Mouse (Mus musculus) forebrain, embryonic 13.5 days (tissue): ENCODE measurements around the gene Rab44. TPM values are rescaled to one million over a fixed set of nuclear protein-coding genes. Genes with fewer than 3 reads are reported as not detected.

Experiments
- ATAC-seq: fragments of 200-750 bp; cut with Nextera tagmentation; 2 replicates; pipeline ENCODE4 v1.8.0; 2017
- H3K27ac ChIP-seq: fragments of 300-500 bp; sonication (generic); 2 replicates; pipeline ENCODE4 v1.5.1; 2015; ENCODE audit warnings: inconsistent platforms, mild to moderate bottlenecking, moderate library complexity
- H3K27me3 ChIP-seq: fragments of 300-500 bp; sonication (generic); 2 replicates; pipeline ENCODE4 v1.6.1; 2015; ENCODE audit warnings: mild to moderate bottlenecking, inconsistent platforms
- H3K36me3 ChIP-seq: fragments of 300-500 bp; sonication (generic); 2 replicates; pipeline ENCODE4 v1.6.1; 2015; ENCODE audit warnings: mild to moderate bottlenecking, inconsistent platforms; ENCODE audit not compliant: poor library complexity, severe bottlenecking
- H3K4me1 ChIP-seq: fragments of 300-500 bp; sonication (generic); 2 replicates; pipeline ENCODE4 v1.6.1; 2015; ENCODE audit warnings: inconsistent platforms
- H3K4me2 ChIP-seq: fragments of 300-500 bp; sonication (generic); 2 replicates; pipeline ENCODE4 v1.6.1; 2015; ENCODE audit warnings: inconsistent platforms, mild to moderate bottlenecking, moderate library complexity
- H3K4me3 ChIP-seq: fragments of 300-500 bp; sonication (generic); 2 replicates; pipeline ENCODE4 v1.5.1; 2015; ENCODE audit warnings: mild to moderate bottlenecking, inconsistent platforms
- H3K9ac ChIP-seq: fragments of 300-500 bp; sonication (generic); 2 replicates; pipeline ENCODE4 v1.6.1; 2015; ENCODE audit warnings: mild to moderate bottlenecking, inconsistent platforms
- H3K9me3 ChIP-seq: fragments of 300-500 bp; sonication (generic); replicated peaks from 2 replicates; pipeline ENCODE4 v1.6.1; 2016; ENCODE audit warnings: inconsistent platforms
- WGBS: fragments of 180-500 bp; shearing (Covaris S2); methylation state at CpG from one replicate; pipeline ENCODE4 v1.1.7; 2015; 5-methylcytosine and 5-hydroxymethylcytosine counted together
- polyA plus RNA-seq: library from polyadenylated mRNA; unstranded; fragments of >200 nt; fragmentation: Nextera tagmentation; extraction: Ambion mirVana; gene quantifications from 2 replicates; pipeline ENCODE4 v1.2.1, GENCODE M21; 2015

The Rab44 gene
- polyA plus RNA-seq, 1 experiment from 2014 or later: not detected

DNA sequence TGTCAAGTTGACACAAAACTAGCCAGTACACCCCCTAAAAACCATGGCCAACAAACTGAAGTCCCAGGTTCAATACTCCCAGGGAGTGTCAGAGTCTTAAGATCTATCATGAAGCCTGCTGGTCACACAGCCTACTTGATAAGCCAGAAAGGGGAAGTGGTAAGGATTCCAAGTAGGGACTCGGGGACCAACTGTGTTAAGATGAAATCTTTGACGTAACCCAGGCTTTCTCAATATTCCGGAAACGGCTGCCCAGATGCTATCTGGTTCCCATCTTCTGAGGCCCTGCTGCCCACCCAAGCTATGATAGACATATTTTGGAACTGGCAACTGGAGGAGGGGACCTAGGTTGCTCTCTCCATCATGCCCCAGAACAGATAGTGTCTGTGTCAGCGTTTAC is 2.6 kb upstream of the Rab44 start:
- H3K27ac ChIP-seq: no peak overlapping the region
- ATAC-seq: no peak
- H3K4me2 ChIP-seq: no peak overlapping the region
- no peaks in the 10 kb centered on the region for H3K9me3 ChIP-seq
- H3K4me1 ChIP-seq: no peaks in the 10 kb centered on the region
- no peak overlapping the region for H3K4me3 ChIP-seq
- 90% methylated on average over 5 of the region's 5 CpGs for WGBS
- H3K27me3 ChIP-seq: no peaks in the 10 kb centered on the region
- H3K36me3 ChIP-seq: no peaks in the 10 kb centered on the region
- no peak overlapping the region for H3K9ac ChIP-seq

- Histone ChIP-seq H3K27ac (no peak overlapping the region), H3K4me1 (no peaks in the 10 kb centered on the region), H3K9me3 (no peaks in the 10 kb centered on the region), H3K36me3 (no peaks in the 10 kb centered on the region), H3K4me2 (no peak overlapping the region), H3K4me3 (no peak overlapping the region), H3K27me3 (no peaks in the 10 kb centered on the region), H3K9ac (no peak overlapping the region)
- WGBS: 72% methylated on average over 12 of the region's 12 CpGs
- ATAC-seq: no peak
Observed at GRCm38 (mm10) chr17:29116023-29116422, 2.1 kb downstream of the Rab44 start.

- Histone ChIP-seq H3K4me1 (no peaks in the 10 kb centered on the region), H3K27ac (no peak overlapping the region), H3K4me2 (no peak overlapping the region), H3K4me3 (no peak overlapping the region), H3K27me3 (no peaks in the 10 kb centered on the region), H3K9me3 (no peaks in the 10 kb centered on the region), H3K9ac (no peak overlapping the region), H3K36me3 (no peaks in the 10 kb centered on the region)
- no peak for ATAC-seq
- 79% methylated on average over 8 of the region's 8 CpGs for WGBS
Observed at GRCm38 (mm10) chr17:29117006-29117648, 3.2 kb downstream of the Rab44 start.

DNA sequence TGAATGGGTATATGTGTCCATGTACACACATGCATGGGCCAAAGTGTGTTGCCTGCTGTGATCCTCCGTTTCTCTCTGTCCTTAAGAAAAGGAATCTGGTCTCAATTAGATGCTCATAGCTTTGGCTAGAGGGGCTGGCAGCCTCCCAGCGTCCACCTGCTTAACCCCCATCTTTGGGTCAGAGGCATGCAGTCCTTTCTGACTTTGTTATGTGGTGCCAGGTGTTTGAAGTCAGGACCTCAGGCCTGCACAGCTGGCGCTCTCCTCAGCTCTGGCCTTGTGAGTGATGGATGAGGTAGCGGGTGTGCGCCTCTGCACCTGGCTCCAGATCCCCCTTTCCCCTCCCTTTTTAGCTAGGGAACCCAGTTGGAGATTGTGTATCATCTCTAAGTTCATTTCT is 4.1 kb downstream of the Rab44 start:
- H3K36me3 ChIP-seq: no peaks in the 10 kb centered on the region
- ATAC-seq: no peak
- no peak overlapping the region for H3K4me3 ChIP-seq
- H3K27ac ChIP-seq: no peak overlapping the region
- H3K4me2 ChIP-seq: no peak overlapping the region
- H3K9ac ChIP-seq: no peak overlapping the region
- H3K9me3 ChIP-seq: no peaks in the 10 kb centered on the region
- no peaks in the 10 kb centered on the region for H3K27me3 ChIP-seq
- 80% methylated on average over 5 of the region's 5 CpGs for WGBS
- H3K4me1 ChIP-seq: no peaks in the 10 kb centered on the region

DNA sequence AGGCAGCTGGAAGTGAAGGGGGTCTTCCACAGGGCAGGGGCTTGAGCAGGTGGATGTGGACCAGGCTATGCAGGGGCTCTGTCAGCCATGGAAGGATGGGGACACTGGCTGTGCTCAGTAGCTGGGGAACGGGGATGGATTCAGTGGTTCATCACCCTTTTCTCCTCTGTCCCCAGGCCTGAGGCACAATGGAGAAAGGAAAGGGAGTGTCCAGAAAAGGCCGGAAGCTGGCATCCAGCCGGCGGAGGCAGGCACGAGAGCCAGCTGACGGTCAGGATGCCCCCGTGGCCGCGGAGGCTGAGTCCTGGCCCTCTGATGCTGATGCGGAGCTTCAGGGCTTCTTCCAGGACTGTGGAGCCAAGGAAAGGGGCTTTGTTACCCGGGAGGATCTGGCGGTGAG is 6.7 kb downstream of the Rab44 start:
- Histone ChIP-seq H3K9ac (no peak overlapping the region), H3K4me3 (no peak overlapping the region), H3K4me2 (no peak overlapping the region), H3K4me1 (no peaks in the 10 kb centered on the region), H3K27me3 (no peaks in the 10 kb centered on the region), H3K36me3 (no peaks in the 10 kb centered on the region), H3K27ac (no peak overlapping the region), H3K9me3 (no peaks in the 10 kb centered on the region)
- 53% methylated on average over 11 of the region's 12 CpGs for WGBS
- ATAC-seq: no peak

GRCm38 (mm10) chr17:29122817-29123216 is 8.9 kb downstream of the Rab44 start:
- Histone ChIP-seq H3K4me1 (no peaks in the 10 kb centered on the region), H3K9ac (no peak overlapping the region), H3K27ac (no peak overlapping the region), H3K4me3 (no peak overlapping the region), H3K27me3 (no peaks in the 10 kb centered on the region), H3K36me3 (no peaks in the 10 kb centered on the region), H3K9me3 (no peaks in the 10 kb centered on the region), H3K4me2 (no peak overlapping the region)
- no peak for ATAC-seq
- WGBS: 70% methylated on average over 6 of the region's 6 CpGs

DNA sequence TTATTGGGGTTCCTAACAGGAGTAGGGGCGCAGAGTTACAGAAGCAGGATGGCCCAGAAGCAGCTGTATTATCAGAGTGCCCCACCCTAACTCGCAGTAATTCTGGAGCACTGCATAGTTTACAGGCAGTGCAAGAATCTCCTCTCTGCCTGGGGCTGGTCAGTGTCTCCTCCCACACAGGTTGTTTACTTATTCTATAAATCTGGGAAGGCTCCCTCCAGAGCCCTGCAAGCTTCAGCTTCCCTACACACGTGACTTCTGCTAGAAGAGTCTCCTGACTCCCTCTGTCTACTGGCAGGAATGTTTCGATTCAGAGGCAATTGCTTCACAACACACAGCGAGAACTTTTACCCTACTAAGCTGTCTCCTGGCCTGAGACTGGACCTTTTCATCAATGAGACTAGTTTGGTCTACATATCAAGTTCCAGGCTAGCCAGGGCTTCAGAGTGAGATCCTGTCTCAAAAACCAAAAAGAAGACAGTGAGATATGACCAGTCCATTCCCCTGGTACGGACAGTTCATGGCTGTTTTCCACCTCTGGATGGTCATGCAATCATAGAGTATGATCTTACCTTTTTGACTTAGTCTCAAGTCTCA is 9.7 kb downstream of the Rab44 start:
- no peaks in the 10 kb centered on the region for H3K36me3 ChIP-seq
- WGBS: 84% methylated on average over 6 of the region's 6 CpGs
- ATAC-seq: no peak
- H3K4me1 ChIP-seq: no peaks in the 10 kb centered on the region
- no peak overlapping the region for H3K9ac ChIP-seq
- no peak overlapping the region for H3K4me2 ChIP-seq
- H3K27me3 ChIP-seq: no peaks in the 10 kb centered on the region
- no peak overlapping the region for H3K27ac ChIP-seq
- H3K4me3 ChIP-seq: no peak overlapping the region
- no peaks in the 10 kb centered on the region for H3K9me3 ChIP-seq

GRCm38 (mm10) chr17:29126561-29126960 is 12.6 kb downstream of the Rab44 start:
- WGBS: 92% methylated on average over 3 of the region's 3 CpGs
- H3K27ac ChIP-seq: no peak overlapping the region
- no peak overlapping the region for H3K4me3 ChIP-seq
- no peaks in the 10 kb centered on the region for H3K36me3 ChIP-seq
- no peaks in the 10 kb centered on the region for H3K9me3 ChIP-seq
- 0 out of 2 replicates have a peak, but pooled peaks cover 2% of the 10 kb centered on the region for H3K27me3 ChIP-seq
- ATAC-seq: no peak
- H3K9ac ChIP-seq: no peak overlapping the region
- H3K4me1 ChIP-seq: no peaks in the 10 kb centered on the region
- no peak overlapping the region for H3K4me2 ChIP-seq

GRCm38 (mm10) chr17:29129341-29129740 is 15.4 kb downstream of the Rab44 start:
- no peak for ATAC-seq
- no peak overlapping the region for H3K4me3 ChIP-seq
- peaks cover 6% of the 10 kb centered on the region; the same call in 1 of the 2 replicates for H3K4me1 ChIP-seq
- no peaks in the 10 kb centered on the region for H3K36me3 ChIP-seq
- H3K9ac ChIP-seq: no peak overlapping the region
- H3K9me3 ChIP-seq: no peaks in the 10 kb centered on the region
- H3K27me3 ChIP-seq: 0 out of 2 replicates have a peak, but pooled peaks cover 2% of the 10 kb centered on the region
- WGBS: 24% methylated on average over 5 of the region's 5 CpGs
- H3K27ac ChIP-seq: no peak overlapping the region
- H3K4me2 ChIP-seq: no peak overlapping the region

DNA sequence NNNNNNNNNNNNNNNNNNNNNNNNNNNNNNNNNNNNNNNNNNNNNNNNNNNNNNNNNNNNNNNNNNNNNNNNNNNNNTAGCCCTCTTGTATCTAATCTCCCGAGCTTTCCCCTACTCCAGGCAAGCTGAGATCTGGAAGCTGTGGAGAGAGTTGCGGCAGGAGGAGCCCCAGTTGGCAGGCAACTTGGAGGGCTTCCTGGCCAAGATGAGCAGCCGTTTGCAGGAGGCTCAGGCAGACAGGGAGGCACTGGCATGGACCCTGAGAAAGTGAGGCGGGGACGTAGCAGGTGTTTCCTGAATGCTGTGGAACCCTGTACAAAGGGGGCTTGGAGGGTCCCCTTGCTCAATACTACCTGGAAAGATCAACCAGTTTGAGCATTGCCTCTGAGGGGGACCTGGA is 21.1 kb downstream of the Rab44 start:
- no peaks in the 10 kb centered on the region for H3K9me3 ChIP-seq
- no peak for ATAC-seq
- H3K9ac ChIP-seq: no peak overlapping the region
- H3K4me1 ChIP-seq: peaks cover 6% of the 10 kb centered on the region; the same call in 1 of the 2 replicates
- 0 out of 2 replicates have a peak, but pooled peaks cover 2% of the 10 kb centered on the region for H3K27me3 ChIP-seq
- H3K4me3 ChIP-seq: no peak overlapping the region
- 72% methylated on average over 5 of the region's 5 CpGs for WGBS
- no peak overlapping the region for H3K27ac ChIP-seq
- H3K36me3 ChIP-seq: no peaks in the 10 kb centered on the region
- no peak overlapping the region for H3K4me2 ChIP-seq

- WGBS: 69% methylated on average over 6 of the region's 6 CpGs
- Histone ChIP-seq H3K4me1 (peaks cover 6% of the 10 kb centered on the region; the same call in 1 of the 2 replicates), H3K9ac (no peak overlapping the region), H3K4me3 (no peak overlapping the region), H3K9me3 (no peaks in the 10 kb centered on the region), H3K4me2 (no peak overlapping the region), H3K36me3 (no peaks in the 10 kb centered on the region), H3K27ac (no peak overlapping the region), H3K27me3 (no peaks in the 10 kb centered on the region)
- ATAC-seq: no peak
Observed at GRCm38 (mm10) chr17:29136236-29136635, 22.3 kb downstream of the Rab44 start.

GRCm38 (mm10) chr17:29137906-29138305 is 24.0 kb downstream of the Rab44 start:
- Histone ChIP-seq H3K27me3 (no peaks in the 10 kb centered on the region), H3K4me2 (no peak overlapping the region), H3K27ac (no peak overlapping the region), H3K4me3 (no peak overlapping the region), H3K9ac (no peak overlapping the region), H3K9me3 (no peaks in the 10 kb centered on the region), H3K36me3 (no peaks in the 10 kb centered on the region), H3K4me1 (peaks cover 6% of the 10 kb centered on the region; the same call in 1 of the 2 replicates)
- 68% methylated on average over 7 of the region's 7 CpGs for WGBS
- no peak for ATAC-seq

DNA sequence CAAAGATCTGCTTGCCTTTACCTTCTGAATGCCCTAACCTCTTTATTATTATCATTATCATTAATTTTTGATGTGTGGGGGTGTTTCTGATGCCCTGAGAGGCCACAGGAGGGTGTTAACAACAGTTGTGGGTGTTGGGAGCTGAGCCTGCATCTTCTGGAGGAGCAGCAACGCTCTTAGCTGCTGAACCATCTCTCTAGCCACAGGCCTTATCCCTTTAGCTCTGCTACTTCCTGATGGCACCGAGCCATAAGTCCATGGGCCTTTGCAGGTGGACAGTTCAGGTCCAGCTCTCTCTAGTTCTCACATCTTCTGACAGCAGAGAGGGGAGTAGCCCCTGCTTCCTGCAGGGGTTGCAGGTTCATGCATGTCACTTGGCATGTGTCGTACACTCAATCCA is 27.6 kb downstream of the Rab44 start:
- ATAC-seq: no peak
- no peak overlapping the region for H3K9ac ChIP-seq
- H3K4me3 ChIP-seq: no peak overlapping the region
- H3K36me3 ChIP-seq: no peaks in the 10 kb centered on the region
- no peaks in the 10 kb centered on the region for H3K4me1 ChIP-seq
- 90% methylated on average over 3 of the region's 3 CpGs for WGBS
- H3K4me2 ChIP-seq: no peak overlapping the region
- no peaks in the 10 kb centered on the region for H3K27me3 ChIP-seq
- no peaks in the 10 kb centered on the region for H3K9me3 ChIP-seq
- H3K27ac ChIP-seq: no peak overlapping the region
